Mouse (Mus musculus) cortical plate, adult 2 months (tissue): Measurements from ENCODE around the gene Ager.

Source experiments
- CTCF ChIP-seq: fragments of 200-500 bp; IDR thresholded peaks from 2 replicates; pipeline ENCODE4 v1.5.1; 2011; ENCODE audit warnings: mild to moderate bottlenecking, control low read depth, low read length; ENCODE audit not compliant: insufficient read depth; ENCODE audit errors: extremely low read depth
- POLR2A ChIP-seq: fragments of 200-500 bp; IDR thresholded peaks from 2 replicates; pipeline ENCODE4 v1.6.1; 2011; ENCODE audit warnings: mild to moderate bottlenecking, low read length, control low read depth; ENCODE audit not compliant: insufficient read depth; ENCODE audit errors: extremely low read depth

GRCm38 (mm10) chr17:34559116-34559515, 38.5 kb upstream of the Ager start:
- TF ChIP-seq CTCF (no peak), POLR2A (no peak)
